Mouse (Mus musculus) midbrain, embryonic 16.5 days (tissue): ENCODE results near the gene Kif14. TPM values are rescaled to one million over a fixed set of nuclear protein-coding genes. Genes with fewer than 3 reads are reported as not detected.

Source experiments
- ATAC-seq: fragments of 200-750 bp; cut with Nextera tagmentation; 2 replicates; pipeline ENCODE4 v1.8.0; 2017; ENCODE audit warnings: moderate TSS enrichment
- H3K27ac ChIP-seq: fragments of 300-500 bp; sonication (generic); 2 replicates; pipeline ENCODE4 v1.5.1; 2014; ENCODE audit warnings: mild to moderate bottlenecking, low read length, mixed read lengths
- H3K27me3 ChIP-seq: fragments of 300-500 bp; sonication (generic); 2 replicates; pipeline ENCODE4 v1.6.1; 2014; ENCODE audit warnings: low read depth, low read length, mixed read lengths; ENCODE audit not compliant: control insufficient read depth, insufficient read depth
- H3K36me3 ChIP-seq: fragments of 300-500 bp; sonication (generic); 2 replicates; pipeline ENCODE4 v1.6.1; 2014; ENCODE audit warnings: mild to moderate bottlenecking, low read length, moderate library complexity, mixed read lengths; ENCODE audit not compliant: control insufficient read depth, insufficient read depth
- H3K4me1 ChIP-seq: fragments of 300-500 bp; sonication (generic); 2 replicates; pipeline ENCODE4 v1.6.1; 2014; ENCODE audit warnings: mild to moderate bottlenecking, low read length, mixed read lengths; ENCODE audit not compliant: control insufficient read depth, insufficient read depth
- H3K4me2 ChIP-seq: fragments of 300-500 bp; sonication (generic); 2 replicates; pipeline ENCODE4 v1.6.1; 2014; ENCODE audit warnings: mild to moderate bottlenecking, low read length, mixed read lengths
- H3K4me3 ChIP-seq: fragments of 300-500 bp; sonication (generic); 2 replicates; pipeline ENCODE4 v1.5.1; 2014; ENCODE audit warnings: low read depth, mild to moderate bottlenecking, low read length, moderate library complexity, mixed read lengths
- H3K9ac ChIP-seq: fragments of 300-500 bp; sonication (generic); 2 replicates; pipeline ENCODE4 v1.6.1; 2014; ENCODE audit warnings: low read depth, low read length, mixed read lengths
- H3K9me3 ChIP-seq: fragments of 300-500 bp; sonication (generic); replicated peaks from 2 replicates; pipeline ENCODE4 v1.6.1; 2014; ENCODE audit warnings: mild to moderate bottlenecking, low read length, mixed read lengths; ENCODE audit not compliant: control insufficient read depth, poor library complexity, severe bottlenecking
- WGBS: fragments of 180-500 bp; shearing (Covaris S2); extraction: QIAGEN DNeasy Blood & Tissue Kit; methylation state at CpG from one replicate; pipeline ENCODE4 v1.1.7; 2014; 5-methylcytosine and 5-hydroxymethylcytosine counted together
- polyA plus RNA-seq: library from polyadenylated mRNA; unstranded; fragments of >200 nt; fragmentation: Nextera tagmentation; extraction: Ambion mirVana; gene quantifications from 2 replicates; pipeline ENCODE4 v1.2.1, GENCODE M21; 2015

Kif14 gene
- polyA plus RNA-seq, 1 experiment from 2014 or later = 0.54 TPM

GRCm38 (mm10) chr1:136512317-136512716, 46.2 kb downstream of the Kif14 start:
- Histone ChIP-seq H3K9me3 (no peaks in the 10 kb centered on the region), H3K27me3 (no peaks in the 10 kb centered on the region), H3K4me3 (no peak overlapping the region), H3K9ac (no peak overlapping the region), H3K36me3 (no peaks in the 10 kb centered on the region), H3K4me2 (no peak overlapping the region), H3K27ac (no peak overlapping the region), H3K4me1 (no peaks in the 10 kb centered on the region; the same call in 1 of the 2 replicates)
- no peak for ATAC-seq
- 73% methylated on average over 6 of the region's 6 CpGs for WGBS

DNA sequence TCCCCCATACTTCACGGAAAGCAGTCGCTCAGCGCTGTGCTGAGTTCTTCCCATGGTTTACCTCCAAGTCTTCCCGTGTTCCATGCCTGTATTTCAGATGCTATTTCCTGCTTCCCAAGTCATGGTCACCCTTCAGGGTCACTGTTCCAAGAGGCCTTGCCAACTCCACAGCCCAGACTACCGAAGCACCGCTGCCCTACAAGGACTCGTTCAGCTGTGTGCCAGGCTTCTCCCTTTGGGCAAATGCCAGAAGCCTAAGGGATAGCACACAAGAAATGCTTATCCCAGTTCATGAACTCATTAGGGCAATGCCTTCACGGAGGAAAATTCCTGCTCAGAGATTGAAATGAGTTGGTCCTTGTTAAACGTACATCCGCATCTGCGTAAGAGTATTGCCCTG, 47.0 kb downstream of the Kif14 start:
- Histone ChIP-seq H3K4me3 (no peak overlapping the region), H3K27me3 (no peaks in the 10 kb centered on the region), H3K4me1 (no peaks in the 10 kb centered on the region; the same call in 1 of the 2 replicates), H3K9me3 (no peaks in the 10 kb centered on the region), H3K27ac (no peak overlapping the region), H3K9ac (no peak overlapping the region), H3K36me3 (no peaks in the 10 kb centered on the region), H3K4me2 (no peak overlapping the region)
- 91% methylated on average over 11 of the region's 11 CpGs for WGBS
- ATAC-seq = no peak

DNA sequence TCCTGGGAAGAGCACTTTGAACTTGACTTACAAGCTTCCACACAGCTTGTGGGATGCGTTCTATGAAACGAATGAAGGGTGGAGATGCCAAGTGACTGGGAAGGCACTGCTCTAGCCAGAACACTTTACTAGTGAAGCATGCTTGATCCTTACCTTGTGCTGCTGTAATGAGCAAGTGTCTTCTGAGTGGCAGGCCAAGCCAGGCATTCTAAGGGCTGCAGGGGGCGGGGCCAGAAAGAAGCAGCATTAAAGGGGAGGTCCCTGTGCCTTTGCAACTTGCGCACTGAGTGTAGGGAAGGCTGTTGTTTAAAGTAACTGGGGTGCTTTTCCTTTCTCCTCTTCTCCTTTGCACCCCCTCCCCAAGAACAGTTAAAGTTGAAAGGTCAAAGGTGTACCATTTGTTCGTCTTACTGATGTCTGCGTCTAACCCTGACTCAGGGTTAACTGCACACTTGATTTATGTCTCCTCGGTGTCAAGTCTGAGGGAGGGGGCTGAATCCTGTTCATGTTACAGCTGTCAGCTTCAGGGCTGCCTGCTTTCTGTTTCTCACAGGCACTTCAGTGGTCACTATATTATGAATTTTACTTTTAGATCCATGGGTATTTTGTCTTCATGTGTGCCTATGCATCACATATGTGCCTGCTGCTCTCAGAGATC, 52.7 kb downstream of the Kif14 start:
- H3K9me3 ChIP-seq = no peaks in the 10 kb centered on the region

DNA sequence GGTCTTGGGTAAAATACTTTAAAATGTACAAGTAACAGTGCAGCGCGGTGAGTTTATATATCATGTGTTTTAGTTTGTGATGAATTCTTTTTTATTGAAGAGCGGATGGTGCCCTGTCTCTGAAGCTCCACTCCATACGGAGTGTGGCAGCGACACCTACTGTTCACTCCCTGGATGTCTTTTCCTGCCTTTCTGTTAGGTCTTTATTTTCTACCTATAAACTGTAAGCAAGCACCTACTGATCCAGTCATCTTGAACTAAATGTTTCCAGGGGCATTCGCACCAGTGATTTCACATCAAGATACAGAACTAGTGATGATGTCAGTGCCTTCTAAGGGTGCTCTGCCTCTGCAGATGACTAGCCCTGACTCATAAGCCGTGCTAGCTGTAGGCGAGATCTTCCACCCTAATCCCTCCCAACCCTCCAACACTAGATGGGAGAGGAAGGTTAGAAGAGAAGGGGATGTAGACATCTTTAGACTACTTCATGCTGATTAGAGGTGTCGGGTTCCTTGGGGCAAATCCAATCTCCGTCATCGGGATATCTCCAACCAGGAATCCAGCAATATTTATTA, 55.3 kb downstream of the Kif14 start:
- H3K27me3 ChIP-seq = no peaks in the 10 kb centered on the region
- no peak overlapping the region for H3K9ac ChIP-seq
- no peaks in the 10 kb centered on the region for H3K36me3 ChIP-seq
- H3K4me1 ChIP-seq = no peaks in the 10 kb centered on the region
- no peak overlapping the region for H3K27ac ChIP-seq
- H3K4me3 ChIP-seq = no peak overlapping the region
- 85% methylated on average over 11 of the region's 11 CpGs for WGBS
- ATAC-seq = peak; percentile 47; the same call in 1 of the 2 replicates
- no peak overlapping the region for H3K4me2 ChIP-seq
- H3K9me3 ChIP-seq = no peaks in the 10 kb centered on the region

More for the DNA sequence above, 52.7 kb downstream of the Kif14 start:
- no peak for ATAC-seq
- Histone ChIP-seq H3K36me3 (no peaks in the 10 kb centered on the region), H3K27ac (no peak overlapping the region), H3K4me2 (no peak overlapping the region), H3K9ac (no peak overlapping the region), H3K27me3 (no peaks in the 10 kb centered on the region), H3K4me1 (no peaks in the 10 kb centered on the region), H3K4me3 (no peak overlapping the region)
- 90% methylated on average over 7 of the region's 7 CpGs for WGBS

- H3K4me2 ChIP-seq = no peak overlapping the region
- H3K4me3 ChIP-seq = no peak overlapping the region
- no peaks in the 10 kb centered on the region for H3K4me1 ChIP-seq
- H3K9ac ChIP-seq = no peak overlapping the region
- ATAC-seq = no peak
- H3K9me3 ChIP-seq = no peaks in the 10 kb centered on the region
- no peaks in the 10 kb centered on the region for H3K36me3 ChIP-seq
- 23% methylated on average over 2 of the region's 2 CpGs for WGBS
- no peak overlapping the region for H3K27ac ChIP-seq
- no peaks in the 10 kb centered on the region for H3K27me3 ChIP-seq
These were observed 58.8 kb downstream of the Kif14 start for GRCm38 (mm10) chr1:136524917-136525316.

DNA sequence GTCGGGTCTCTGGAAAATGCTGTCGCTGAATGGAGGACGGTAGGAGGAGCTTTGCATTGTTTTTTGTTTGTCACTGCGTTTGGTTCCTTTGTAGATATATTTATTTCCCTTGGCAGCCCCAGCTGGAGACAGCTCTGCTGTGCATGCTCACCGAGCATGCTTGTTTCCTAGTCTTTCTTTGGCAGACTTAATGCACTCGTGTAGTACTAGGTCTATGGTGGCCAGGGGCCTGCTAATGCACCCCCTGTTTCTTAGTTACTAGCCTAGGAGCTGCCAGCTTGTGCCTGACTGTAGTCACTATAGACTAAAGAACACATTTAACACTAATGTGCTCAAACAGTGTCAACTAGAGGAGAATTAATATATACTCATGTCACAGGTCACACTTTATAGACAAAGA, 59.7 kb downstream of the Kif14 start:
- no peak for ATAC-seq
- no peak overlapping the region for H3K9ac ChIP-seq
- H3K4me3 ChIP-seq = no peak overlapping the region
- no peaks in the 10 kb centered on the region for H3K36me3 ChIP-seq
- H3K27ac ChIP-seq = no peak overlapping the region
- WGBS = 72% methylated on average over 6 of the region's 6 CpGs
- no peaks in the 10 kb centered on the region for H3K4me1 ChIP-seq
- no peak overlapping the region for H3K4me2 ChIP-seq
- no peaks in the 10 kb centered on the region for H3K9me3 ChIP-seq
- no peaks in the 10 kb centered on the region for H3K27me3 ChIP-seq

DNA sequence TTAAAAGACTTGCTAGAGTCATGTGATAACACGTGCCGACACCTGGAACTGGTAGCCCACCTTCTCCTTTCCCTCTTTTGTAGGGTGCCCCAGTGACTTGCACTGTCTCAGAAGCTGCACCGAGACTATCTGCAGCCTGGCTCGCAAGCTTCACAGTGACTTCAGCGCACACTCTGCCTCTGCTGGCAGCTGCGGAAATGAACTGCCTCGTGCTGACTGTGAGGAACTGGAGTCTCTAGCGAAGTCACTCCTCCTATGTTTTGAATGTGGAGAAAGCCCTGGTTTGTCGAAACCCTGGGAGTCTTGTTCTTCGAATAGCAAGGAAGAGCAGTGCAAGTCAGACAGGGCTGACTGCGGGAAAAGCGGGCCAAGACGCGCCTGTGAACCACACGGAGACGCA, 61.0 kb downstream of the Kif14 start:
- Histone ChIP-seq H3K36me3 (no peaks in the 10 kb centered on the region), H3K27ac (no peak overlapping the region), H3K4me2 (no peak overlapping the region), H3K9me3 (no peaks in the 10 kb centered on the region), H3K4me1 (no peaks in the 10 kb centered on the region), H3K27me3 (no peaks in the 10 kb centered on the region), H3K4me3 (no peak overlapping the region), H3K9ac (no peak overlapping the region)
- ATAC-seq = no peak; the same call in 1 of the 2 replicates
- WGBS = 85% methylated on average over 16 of the region's 16 CpGs

DNA sequence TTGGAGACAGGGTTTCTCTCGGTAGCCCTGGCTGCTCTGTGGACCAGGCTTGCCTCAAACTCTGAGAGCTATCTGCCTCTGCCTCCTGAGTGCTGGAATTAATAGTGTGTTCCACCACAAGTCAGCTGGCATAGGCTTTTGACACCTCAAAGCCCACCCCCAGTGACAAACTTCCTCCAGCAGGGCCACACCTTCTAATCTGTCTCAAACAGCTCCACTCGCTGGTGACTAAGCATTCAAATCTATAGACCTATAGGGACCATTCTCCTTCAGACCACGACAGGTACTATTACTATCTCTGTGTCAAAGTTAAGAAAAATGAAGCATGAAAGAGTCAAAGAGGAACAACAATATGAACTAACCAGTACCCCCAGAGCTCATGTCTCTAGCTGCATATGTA, 66.4 kb downstream of the Kif14 start:
- no peak overlapping the region for H3K4me3 ChIP-seq
- WGBS = 90% methylated on average over 3 of the region's 3 CpGs
- H3K36me3 ChIP-seq = no peaks in the 10 kb centered on the region
- no peaks in the 10 kb centered on the region for H3K27me3 ChIP-seq
- H3K9me3 ChIP-seq = no peaks in the 10 kb centered on the region
- H3K9ac ChIP-seq = no peak overlapping the region
- H3K27ac ChIP-seq = no peak overlapping the region
- H3K4me1 ChIP-seq = no peaks in the 10 kb centered on the region
- no peak for ATAC-seq
- no peak overlapping the region for H3K4me2 ChIP-seq

- no peak for ATAC-seq
- Histone ChIP-seq H3K27me3 (no peaks in the 10 kb centered on the region), H3K36me3 (no peaks in the 10 kb centered on the region), H3K4me3 (no peak overlapping the region), H3K4me2 (no peak overlapping the region), H3K27ac (no peak overlapping the region), H3K9ac (no peak overlapping the region), H3K9me3 (no peaks in the 10 kb centered on the region), H3K4me1 (peaks cover 4% of the 10 kb centered on the region; the same call in 1 of the 2 replicates)
- WGBS = 86% methylated on average over 6 of the region's 6 CpGs
These were observed 70.8 kb downstream of the Kif14 start for GRCm38 (mm10) chr1:136536947-136537346.
